Mouse (Mus musculus): ENCODE measurements around the gene Ube3b.

The Ube3b gene

GRCm38 (mm10) chr5:114380209-114381012 lies at the start of gene Ube3b, which contains the start of gene Kctd10:
Ube3b (plus strand) TSS chr5:114380607.
Kctd10 (minus strand) TSS chr5:114380508.
- peak; percentile 75 for DNase-seq (ENCODE audit: low read depth, low spot score)

GRCm38 (mm10) chr5:114342996-114343395 lies 37.4 kb upstream of the Ube3b start:
- DNase-seq (ENCODE audit: low read depth, low spot score) = no peak

- no peak for DNase-seq (ENCODE audit: low read depth, low spot score)
Observed at GRCm38 (mm10) chr5:114343612-114344011, 36.8 kb upstream of the Ube3b start.

- DNase-seq (ENCODE audit: low read depth, low spot score) = no peak
Observed at GRCm38 (mm10) chr5:114345538-114345937, 34.9 kb upstream of the Ube3b start.

- DNase-seq (ENCODE audit: low read depth, low spot score) = no peak
Observed at GRCm38 (mm10) chr5:114347005-114347404, 33.4 kb upstream of the Ube3b start.

GRCm38 (mm10) chr5:114351490-114351889 lies 28.9 kb upstream of the Ube3b start:
- DNase-seq (ENCODE audit: low read depth, low spot score) = no peak

- DNase-seq (ENCODE audit: low read depth, low spot score) = peak; percentile 81
Observed at GRCm38 (mm10) chr5:114356250-114356935, 24.0 kb upstream of the Ube3b start.

GRCm38 (mm10) chr5:114356936-114357751 lies 23.3 kb upstream of the Ube3b start:
- DNase-seq (ENCODE audit: low read depth, low spot score) = no peak

GRCm38 (mm10) chr5:114358833-114359232 lies 21.6 kb upstream of the Ube3b start:
- DNase-seq (ENCODE audit: low read depth, low spot score) = no peak

- DNase-seq (ENCODE audit: low read depth, low spot score) = no peak
Observed at GRCm38 (mm10) chr5:114359586-114359985, 20.8 kb upstream of the Ube3b start.

- DNase-seq (ENCODE audit: low read depth, low spot score) = no peak
Observed at GRCm38 (mm10) chr5:114360968-114361367, 19.4 kb upstream of the Ube3b start.

GRCm38 (mm10) chr5:114365043-114365752 lies 15.2 kb upstream of the Ube3b start:
- no peak for DNase-seq (ENCODE audit: low read depth, low spot score)

GRCm38 (mm10) chr5:114368121-114368520 lies 12.3 kb upstream of the Ube3b start:
- no peak for DNase-seq (ENCODE audit: low read depth, low spot score)

- no peak for DNase-seq (ENCODE audit: low read depth, low spot score)
Observed at GRCm38 (mm10) chr5:114368803-114369496, 11.5 kb upstream of the Ube3b start.

GRCm38 (mm10) chr5:114369921-114370320 lies 10.5 kb upstream of the Ube3b start:
- no peak for DNase-seq (ENCODE audit: low read depth, low spot score)

GRCm38 (mm10) chr5:114370371-114370776 lies 10.0 kb upstream of the Ube3b start:
- DNase-seq (ENCODE audit: low read depth, low spot score) = no peak

- no peak for DNase-seq (ENCODE audit: low read depth, low spot score)
Observed at GRCm38 (mm10) chr5:114371331-114371730, 9.1 kb upstream of the Ube3b start.

- DNase-seq (ENCODE audit: low read depth, low spot score) = no peak
Observed at GRCm38 (mm10) chr5:114371731-114372473, 8.5 kb upstream of the Ube3b start.

- DNase-seq (ENCODE audit: low read depth, low spot score) = no peak
Observed at GRCm38 (mm10) chr5:114372565-114372964, 7.8 kb upstream of the Ube3b start.

- no peak for DNase-seq (ENCODE audit: low read depth, low spot score)
Observed at GRCm38 (mm10) chr5:114373174-114373573, 7.2 kb upstream of the Ube3b start.

All from WW6 (cell line).